Mouse (Mus musculus) duodenum, adult 2 months (tissue): Measurements from ENCODE around the gene Mkrn2os. TPM values are rescaled to one million over a fixed set of nuclear protein-coding genes. Genes with fewer than 3 reads are reported as not detected.

Experiments used
- polyA plus RNA-seq: library from polyadenylated mRNA; depleted of rRNA; stranded (reverse); fragments of >200 nt; gene quantifications from 2 replicates; pipeline ENCODE4 v1.2.3, GENCODE M21; 2012; ENCODE audit warnings: low replicate concordance; rRNA removed

Mkrn2os gene
- 76.9 and 92.7 TPM in 2 replicates for polyA plus RNA-seq

DNA sequence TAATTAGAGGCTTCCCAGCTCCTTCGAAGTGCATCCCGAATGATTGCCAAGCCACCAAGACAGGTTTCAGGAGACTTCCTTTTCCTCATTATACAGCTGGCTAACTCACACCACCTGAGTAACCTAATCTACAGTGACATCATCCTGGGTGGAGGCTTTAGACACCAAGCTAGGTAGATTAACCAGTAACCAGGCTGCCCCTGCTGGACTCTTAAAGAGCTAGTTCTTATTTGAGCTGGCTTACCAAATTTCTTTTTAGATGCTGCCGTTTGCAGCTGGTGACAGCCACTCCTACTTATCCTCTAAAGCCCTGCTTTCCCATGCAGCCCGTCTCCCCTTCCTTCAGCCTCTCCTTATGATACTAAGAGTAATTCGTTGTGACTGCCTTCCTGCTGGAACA, at the start of gene Mkrn2os:
Gene Mkrn2os, minus strand, starts transcription at position 119 of the 400 bp plus-strand sequence.

DNA sequence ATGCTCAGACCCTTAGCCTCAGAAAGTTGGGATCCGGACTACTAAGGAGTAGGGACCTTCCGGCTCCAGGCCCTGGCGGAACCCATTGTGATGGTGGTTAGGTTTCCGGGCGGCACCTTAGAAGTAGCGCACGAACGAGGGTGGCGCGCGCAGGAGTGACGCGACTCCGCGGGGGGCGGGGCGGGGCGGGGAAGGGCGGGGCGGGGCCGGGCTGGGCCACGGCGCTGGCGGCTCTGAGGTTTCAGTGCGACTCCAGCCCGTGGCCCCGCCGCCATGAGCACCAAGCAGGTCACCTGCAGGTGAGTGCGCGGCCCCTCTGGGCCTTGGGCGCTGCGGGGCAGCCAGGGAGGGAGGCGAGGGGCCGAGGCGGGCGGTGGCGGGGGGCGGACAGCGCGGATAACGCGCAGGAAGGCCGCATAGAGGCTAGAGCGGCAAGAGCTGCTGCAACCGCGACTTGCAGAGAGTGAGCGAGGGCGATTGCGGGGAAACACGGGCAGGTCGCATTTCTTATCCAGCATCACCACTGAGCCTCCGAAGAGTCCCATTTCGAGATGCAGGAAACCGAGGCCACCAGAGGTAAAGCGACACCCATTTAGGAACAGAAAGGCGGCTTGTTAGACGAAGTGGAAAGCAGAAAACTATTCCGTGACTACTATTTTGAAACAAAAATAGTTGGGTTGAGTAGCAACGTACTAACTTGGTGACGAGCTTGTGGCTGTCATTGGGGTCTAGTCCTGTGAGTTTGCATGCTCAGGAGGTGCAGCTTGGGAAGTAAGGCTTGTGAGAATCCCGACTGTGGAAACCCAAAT, 9.5 kb upstream of the Mkrn2os start, which contains the start of gene Mkrn2:
Gene Mkrn2, plus strand, starts transcription at position 188 of the 809 bp plus-strand sequence.

DNA sequence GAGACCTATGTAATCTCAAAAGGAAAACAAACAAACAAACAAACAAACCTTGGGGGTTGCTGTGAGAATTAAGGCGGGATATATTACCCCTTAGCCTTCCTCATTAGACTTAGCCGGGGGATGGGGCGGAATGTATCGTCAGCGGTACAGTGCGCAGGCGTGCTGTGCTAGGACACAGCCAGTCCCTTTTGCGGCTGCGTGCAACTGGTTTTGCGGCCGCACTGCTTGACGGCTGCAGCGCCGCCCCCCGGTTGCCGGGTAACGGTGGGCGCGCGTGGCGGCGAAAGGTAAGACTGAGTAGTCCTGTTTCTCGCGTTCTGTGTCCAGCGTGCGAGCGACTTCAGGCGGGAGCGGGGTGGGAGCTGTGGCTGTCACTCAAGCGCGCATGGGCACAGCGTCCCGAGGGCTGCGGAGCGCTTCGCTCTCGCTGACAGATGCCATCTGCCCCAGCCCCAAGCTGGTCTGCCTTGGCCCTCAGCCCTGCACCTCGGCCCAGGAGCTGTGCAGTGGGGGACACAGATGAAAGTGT, 47.9 kb downstream of the Mkrn2os start, which contains the start of gene Tsen2:
Gene Tsen2, plus strand, starts transcription at position 223 of the 529 bp plus-strand sequence.

Other genes starting within 250 kb of the Mkrn2os start
- gene Pparg, start 231.6 kb downstream of the Mkrn2os start, polyA plus RNA-seq = 7.1 and 13.4 TPM in 2 replicates
- 1.6 and 4.1 TPM in 2 replicates for gene Tsen2, start 47.9 kb downstream of the Mkrn2os start, polyA plus RNA-seq
- 42.5 and 80.9 TPM in 2 replicates for gene Mkrn2, start 9.3 kb upstream of the Mkrn2os start, polyA plus RNA-seq
- 83.9 and 105 TPM in 2 replicates for gene Raf1, start 84.1 kb upstream of the Mkrn2os start, polyA plus RNA-seq
- gene Tmem40, start 169.8 kb upstream of the Mkrn2os start, polyA plus RNA-seq = 0.60 TPM in 1 of 2 replicates, not detected in the other
- gene Cand2, start 182.0 kb upstream of the Mkrn2os start, polyA plus RNA-seq = 1.6 and 3.9 TPM in 2 replicates
- 92.9 and 128 TPM in 2 replicates for gene Rpl32, start 216.2 kb upstream of the Mkrn2os start, polyA plus RNA-seq
- gene Efcab12, start 245.8 kb upstream of the Mkrn2os start, polyA plus RNA-seq = 0.07 TPM in 1 of 2 replicates, not detected in the other